Mouse (Mus musculus): Measurements from ENCODE around the gene Prr5l.

Prr5l gene

DNA sequence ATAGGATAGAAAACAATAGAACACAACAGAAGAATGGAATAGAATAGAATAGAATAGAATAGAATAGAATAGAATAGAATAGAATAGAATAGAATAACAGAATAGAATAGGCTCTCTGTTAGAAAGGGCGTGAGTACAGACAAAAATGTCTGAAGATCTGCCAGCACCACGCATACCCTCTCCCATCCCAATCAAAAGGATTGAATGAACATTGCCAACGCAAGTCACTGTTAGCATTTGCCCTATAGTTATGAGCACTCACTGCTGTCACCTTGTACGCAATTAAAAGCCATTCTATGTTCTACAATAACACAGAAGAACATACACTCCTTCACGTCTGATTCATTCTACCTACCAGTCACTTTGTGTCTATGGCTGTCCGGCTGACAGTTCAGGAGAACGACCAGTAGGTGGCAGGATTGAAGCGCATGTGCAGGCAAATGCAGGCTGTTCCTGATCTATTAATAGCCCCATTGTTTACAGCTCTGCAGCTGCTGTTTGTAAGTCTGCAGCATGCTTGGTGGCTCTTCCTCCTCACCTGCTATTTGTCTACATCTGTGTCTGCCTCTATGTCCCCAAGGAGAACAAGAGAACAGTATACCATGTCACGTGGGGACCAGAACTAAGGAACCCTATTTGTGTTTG is 217.6 kb downstream of the Prr5l start:
- DNase-seq (ENCODE audit: low spot score in 2 of 2): peak; percentile 62 to 65

All from right cerebral cortex, postnatal 36 days (tissue).